Mouse (Mus musculus) kidney, adult 2 months (tissue): ENCODE measurements around the gene Usp49.

Source experiments
- CTCF ChIP-seq: fragments of 200-500 bp; conservative IDR thresholded peaks from 2 replicates; pipeline ENCODE4 v1.5.1; 2011; ENCODE audit warnings: low read depth, mild to moderate bottlenecking, control low read depth, low read length, moderate library complexity, mixed read lengths; ENCODE audit not compliant: insufficient read depth, insufficient read length
- POLR2A ChIP-seq: fragments of 200-500 bp; IDR thresholded peaks from one replicate; pipeline ENCODE4 v1.6.1; 2011; ENCODE audit warnings: low read depth, low read length, control low read depth

DNA sequence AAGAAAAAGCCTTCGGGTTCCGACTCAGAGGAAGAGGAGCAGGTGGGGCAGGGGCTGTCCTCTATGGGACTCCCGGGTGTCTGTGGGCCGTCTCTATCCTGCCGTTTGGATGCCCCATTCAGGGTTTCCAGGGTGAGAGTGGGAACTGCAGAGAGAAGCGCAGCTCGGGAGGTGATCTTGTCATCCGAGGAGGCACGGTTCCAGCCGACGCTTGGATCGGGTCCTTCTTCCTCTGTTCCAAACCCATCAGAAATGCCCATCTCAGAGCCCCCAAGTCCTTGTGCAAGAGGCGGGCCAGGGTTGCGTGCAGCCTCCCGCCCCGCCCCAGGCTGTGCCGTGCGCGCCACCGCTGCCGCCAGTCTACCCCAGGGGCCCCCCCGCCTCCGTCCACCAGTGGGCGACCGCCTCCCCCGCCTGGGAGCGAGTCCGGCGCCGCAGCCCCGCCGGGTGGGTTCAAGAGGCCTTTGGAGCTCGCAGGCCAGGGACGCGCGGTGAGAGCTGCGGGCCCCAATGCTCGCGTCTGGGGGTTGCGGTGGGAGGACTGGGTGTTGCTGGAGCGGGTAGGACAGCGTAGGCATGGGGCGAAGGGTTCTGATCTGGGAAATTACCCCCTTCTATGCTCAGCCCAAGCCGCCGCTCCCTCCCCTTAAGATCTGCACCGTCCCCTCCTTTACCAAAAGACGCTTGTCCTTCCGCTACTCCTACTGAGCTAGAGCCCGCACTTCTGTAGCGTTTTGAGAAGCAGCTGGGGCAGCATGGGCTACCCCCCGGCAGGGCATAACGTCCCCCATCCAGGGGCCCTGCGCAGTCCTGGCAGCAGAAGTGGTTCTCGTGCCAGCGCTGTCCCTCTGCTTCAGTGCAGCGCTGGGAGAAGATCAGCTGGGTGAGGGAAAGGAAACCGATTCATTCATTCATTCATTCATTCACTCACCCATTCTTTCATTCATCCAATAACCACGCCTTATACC, 58.4 kb downstream of the Usp49 start, which contains the start of gene Frs3:
- TF ChIP-seq CTCF = no peak
- TF ChIP-seq POLR2A = no peak
